In genomic region chr2:65360736-65361475, GRCm38 (mm10) we compare ENCODE assay signal across 24 mouse cellular contexts. TPM values are rescaled to one million over a fixed set of nuclear protein-coding genes. Genes with fewer than 3 reads are reported as not detected.
A peak's percentile ranks its signal among the peaks of the same experiment; 100 is the strongest.
DNase-seq lines count a peak whose midpoint lies in the region; ATAC-seq lines count a peak whose summit lies in the region.
"Had no signal": no experiment of that assay in that cellular context is flagged by ENCODE, and none has a peak within 500 bp of the region (broad histone marks: within the 10 kb centered on the region; RNA-seq: fewer than 3 reads in every experiment).

No protein-coding gene starts in this region.

- no peaks in the 10 kb centered on the region for H3K36me3 ChIP-seq in hindbrain, embryonic 16.5 days (ENCODE audit: control insufficient read depth, insufficient read depth, low read length)
- H3K36me3 ChIP-seq in hindbrain, embryonic 14.5 days (replicated peaks; ENCODE audit: control insufficient read depth, insufficient read depth) = no peaks in the 10 kb centered on the region
- no peaks in the 10 kb centered on the region for H3K36me3 ChIP-seq in midbrain, embryonic 11.5 days (ENCODE audit: control insufficient read depth, insufficient read depth, low read length)
- no peaks in the 10 kb centered on the region for H3K36me3 ChIP-seq in midbrain, embryonic 15.5 days (replicated peaks)
- no peaks in the 10 kb centered on the region for H3K36me3 ChIP-seq in intestine, embryonic 15.5 days
- H3K36me3 ChIP-seq: embryonic facial prominence, embryonic 10.5 days; heart, embryonic 10.5 days; hindbrain, embryonic 15.5 days had no signal

- H3K4me2 ChIP-seq in hindbrain, embryonic 16.5 days (ENCODE audit: low read length) = no peak overlapping the region
- no peak overlapping the region for H3K4me2 ChIP-seq in hindbrain, embryonic 14.5 days (replicated peaks)
- peak overlapping the region; percentile 15; the same call in 1 of the 2 replicates for H3K4me2 ChIP-seq in midbrain, embryonic 11.5 days
- no peak overlapping the region for H3K4me2 ChIP-seq in midbrain, embryonic 15.5 days
- no peak overlapping the region for H3K4me2 ChIP-seq in intestine, embryonic 15.5 days (replicated peaks)
- H3K4me2 ChIP-seq: hindbrain, embryonic 15.5 days had no signal

- ATAC-seq in hindbrain, embryonic 16.5 days = peak; percentile 51
- ATAC-seq in hindbrain, embryonic 14.5 days (ENCODE audit: low FRiP score) = no peak
- ATAC-seq in midbrain, embryonic 11.5 days (ENCODE audit: low FRiP score) = peak; percentile 64
- peak; percentile 73 for ATAC-seq in midbrain, embryonic 15.5 days (replicated peaks)
- no peak for ATAC-seq in intestine, embryonic 15.5 days
- ATAC-seq: activated CD4-positive, CD25-positive, alpha-beta regulatory T cell, adult 4 months; forebrain, embryonic 14.5 days had no signal

- peaks cover 4% of the 10 kb centered on the region for H3K4me1 ChIP-seq in hindbrain, embryonic 16.5 days (ENCODE audit: control insufficient read depth, insufficient read depth, low read depth, low read length)
- no peaks in the 10 kb centered on the region for H3K4me1 ChIP-seq in hindbrain, embryonic 14.5 days (replicated peaks; ENCODE audit: control insufficient read depth, insufficient read depth, low read length)
- peaks cover 17% of the 10 kb centered on the region for H3K4me1 ChIP-seq in midbrain, embryonic 11.5 days (ENCODE audit: control insufficient read depth, insufficient read depth, low read length)
- H3K4me1 ChIP-seq in midbrain, embryonic 15.5 days = peaks cover 14% of the 10 kb centered on the region
- H3K4me1 ChIP-seq in intestine, embryonic 15.5 days (replicated peaks) = 0 out of 2 replicates have a peak, but pooled peaks cover 4% of the 10 kb centered on the region

- H3K27me3 ChIP-seq in hindbrain, embryonic 16.5 days (replicated peaks; ENCODE audit: control insufficient read depth, insufficient read depth, low read length) = no peaks in the 10 kb centered on the region
- H3K27me3 ChIP-seq in hindbrain, embryonic 14.5 days (ENCODE audit: control insufficient read depth, insufficient read depth, low read length) = no peaks in the 10 kb centered on the region
- H3K27me3 ChIP-seq in midbrain, embryonic 11.5 days (ENCODE audit: control insufficient read depth, insufficient read depth, low read length) = no peaks in the 10 kb centered on the region; the same call in 1 of the 2 replicates
- H3K27me3 ChIP-seq in midbrain, embryonic 15.5 days (replicated peaks) = peaks cover 3% of the 10 kb centered on the region; the same call in 1 of the 2 replicates
- H3K27me3 ChIP-seq in intestine, embryonic 15.5 days (replicated peaks) = no peaks in the 10 kb centered on the region
- H3K27me3 ChIP-seq: hindbrain, embryonic 15.5 days had no signal

- no peaks in the 10 kb centered on the region for H3K9me3 ChIP-seq in hindbrain, embryonic 16.5 days (ENCODE audit: control insufficient read depth, low read length)
- no peaks in the 10 kb centered on the region for H3K9me3 ChIP-seq in hindbrain, embryonic 14.5 days (ENCODE audit: control insufficient read depth, low read length)
- no peaks in the 10 kb centered on the region for H3K9me3 ChIP-seq in midbrain, embryonic 11.5 days (ENCODE audit: control insufficient read depth, low read length)
- no peaks in the 10 kb centered on the region for H3K9me3 ChIP-seq in midbrain, embryonic 15.5 days
- H3K9me3 ChIP-seq in intestine, embryonic 15.5 days = no peaks in the 10 kb centered on the region
- H3K9me3 ChIP-seq: embryonic facial prominence, embryonic 10.5 days; heart, embryonic 10.5 days; hindbrain, embryonic 15.5 days had no signal

- DNase-seq in hindbrain, embryonic 14.5 days (ENCODE audit: low spot score) = no peak
- DNase-seq in midbrain, embryonic 11.5 days (ENCODE audit: low spot score, missing footprints) = peak; percentile 86
- peak; percentile 77 for DNase-seq in retina, postnatal 1 day
- DNase-seq in right cerebral cortex, postnatal 25 days = no peak
- DNase-seq in layer of hippocampus, postnatal 10 days (ENCODE audit: low spot score in 2 of 2) = no peak
- DNase-seq: adrenal gland, postnatal 14 days; cerebellum, adult 2 months; cerebellum, postnatal 10 days; gastrocnemius, adult 2 months; gastrocnemius, postnatal 25 days; heart, postnatal 10 days; heart, postnatal 4 days had no signal

- H3K4me3 ChIP-seq in hindbrain, embryonic 16.5 days (ENCODE audit: low read length) = no peak overlapping the region
- no peak overlapping the region for H3K4me3 ChIP-seq in hindbrain, embryonic 14.5 days (replicated peaks; ENCODE audit: low read length)
- no peak overlapping the region for H3K4me3 ChIP-seq in midbrain, embryonic 11.5 days (ENCODE audit: low read depth, low read length)
- H3K4me3 ChIP-seq in midbrain, embryonic 15.5 days = no peak overlapping the region
- no peak overlapping the region for H3K4me3 ChIP-seq in intestine, embryonic 15.5 days (replicated peaks)
- H3K4me3 ChIP-seq: embryonic facial prominence, embryonic 10.5 days; gastrocnemius, adult 2 months; heart, embryonic 10.5 days; hindbrain, embryonic 15.5 days had no signal

- 76% methylated on average over 9 of the region's 9 CpGs for WGBS in hindbrain, embryonic 16.5 days
- 79% methylated on average over 9 of the region's 9 CpGs for WGBS in hindbrain, embryonic 14.5 days
- WGBS in midbrain, embryonic 11.5 days = 33% methylated on average over 9 of the region's 9 CpGs
- 33% methylated on average over 9 of the region's 9 CpGs for WGBS in midbrain, embryonic 15.5 days
- WGBS in intestine, embryonic 15.5 days = 90% methylated on average over 9 of the region's 9 CpGs

- H3K27ac ChIP-seq in hindbrain, embryonic 16.5 days (ENCODE audit: low read depth, low read length) = no peak overlapping the region
- H3K27ac ChIP-seq in hindbrain, embryonic 14.5 days = no peak overlapping the region
- H3K27ac ChIP-seq in midbrain, embryonic 11.5 days (ENCODE audit: low read depth, low read length) = no peak overlapping the region; the same call in 1 of the 2 replicates
- H3K27ac ChIP-seq in midbrain, embryonic 15.5 days = no peak overlapping the region
- no peak overlapping the region for H3K27ac ChIP-seq in intestine, embryonic 15.5 days
- H3K27ac ChIP-seq: embryonic facial prominence, embryonic 10.5 days; gastrocnemius, adult 2 months; heart, embryonic 10.5 days; hindbrain, embryonic 15.5 days had no signal

- H3K9ac ChIP-seq in hindbrain, embryonic 16.5 days (ENCODE audit: low read depth, low read length) = no peak overlapping the region
- no peak overlapping the region for H3K9ac ChIP-seq in hindbrain, embryonic 14.5 days
- H3K9ac ChIP-seq in midbrain, embryonic 11.5 days (ENCODE audit: low read length) = no peak overlapping the region
- H3K9ac ChIP-seq in midbrain, embryonic 15.5 days = no peak overlapping the region
- H3K9ac ChIP-seq in intestine, embryonic 15.5 days = no peak overlapping the region
- H3K9ac ChIP-seq: hindbrain, embryonic 15.5 days had no signal

RNA-seq across cellular contexts. Expression of gene Slc38a11, which starts 2.9 kb away (rescaled TPM):
- polyA plus RNA-seq in hindbrain, embryonic 16.5 days (2015; fragmentation: Nextera tagmentation; extraction: Ambion mirVana) = 1.5 and 1.7 TPM in 2 replicates
- 1.5 and 3.0 TPM in 2 replicates for polyA plus RNA-seq in hindbrain, embryonic 14.5 days (2014; fragmentation: Nextera tagmentation; extraction: Ambion mirVana)
- polyA plus RNA-seq in midbrain, embryonic 11.5 days (2014; fragmentation: Nextera tagmentation; extraction: Ambion mirVana) = 0.68 and 1.1 TPM in 2 replicates
- 0.93 and 1.0 TPM in 2 replicates for polyA plus RNA-seq in midbrain, embryonic 15.5 days (2015; fragmentation: Nextera tagmentation; extraction: Ambion mirVana)
- polyA plus RNA-seq in intestine, embryonic 15.5 days (2015; fragmentation: Nextera tagmentation; extraction: Ambion mirVana) = 0.66 and 1.0 TPM in 2 replicates
- 1 to 10 TPM; 2.6 to 3.5 TPM for total RNA-seq in layer of hippocampus, postnatal 10 days (2021)
- total RNA-seq: granulocyte monocyte progenitor cell, adult 5-6 weeks; MEL had no signal
- polyA plus RNA-seq: activated CD4-positive, CD25-positive, alpha-beta regulatory T cell, adult 4 months; C2C12; heart, embryonic 10.5 days; heart, embryonic 14.5 days had no signal

Comparison
In these comparisons a context has a peak if more than half of its experiments do, and no peak if none do; other contexts are left out.
1. ATAC-seq: peak in hindbrain, embryonic 16.5 days (single experiment), midbrain, embryonic 11.5 days (single experiment) and midbrain, embryonic 15.5 days (single experiment); none in hindbrain, embryonic 14.5 days (single experiment) and intestine, embryonic 15.5 days (single experiment).
2. DNase-seq: peak in midbrain, embryonic 11.5 days (single experiment) and retina, postnatal 1 day (single experiment); none in hindbrain, embryonic 14.5 days (single experiment), right cerebral cortex, postnatal 25 days (single experiment) and layer of hippocampus, postnatal 10 days (0 of 2).